Mouse (Mus musculus): ENCODE measurements around the gene Kifc3.

Kifc3 gene

GRCm38 (mm10) chr8:95059812-95060533 is 142.6 kb downstream of the Kifc3 start:
- no peak for DNase-seq

- no peak for DNase-seq
Measured at GRCm38 (mm10) chr8:95058661-95059060, 144.0 kb downstream of the Kifc3 start.

- DNase-seq: no peak
Measured at GRCm38 (mm10) chr8:95056414-95056813, 146.2 kb downstream of the Kifc3 start.

GRCm38 (mm10) chr8:95054927-95055510 is 147.6 kb downstream of the Kifc3 start, which contains the start of gene Drc7:
TSS of gene Drc7 (plus strand) at chr8:95055103.
- no peak for DNase-seq

GRCm38 (mm10) chr8:95054438-95054837 is 148.2 kb downstream of the Kifc3 start:
- no peak for DNase-seq
